Mouse (Mus musculus) CD4-positive naive resting alpha-beta T cell, adult 57 days (primary cell): ENCODE results near the gene Ccs. TPM values are rescaled to one million over a fixed set of nuclear protein-coding genes. Genes with fewer than 3 reads are reported as not detected.

Experiments
- total RNA-seq: library from RNA; stranded (reverse); gene quantifications from one replicate; pipeline ENCODE4 v1.2.4, GENCODE M21; 2023

Ccs gene
- 52.9 TPM for total RNA-seq

GRCm38 (mm10) chr19:4839149-4839548 is at the start of gene Ccs, which contains the start of gene Ccdc87:
Gene Ccs, minus strand, starts transcription at chr19:4839332.
Gene Ccdc87, plus strand, starts transcription at chr19:4839366.

GRCm38 (mm10) chr19:4878405-4879323 is 39.5 kb upstream of the Ccs start, which contains the start of gene Zdhhc24:
Gene Zdhhc24, plus strand, starts transcription at chr19:4878668.

DNA sequence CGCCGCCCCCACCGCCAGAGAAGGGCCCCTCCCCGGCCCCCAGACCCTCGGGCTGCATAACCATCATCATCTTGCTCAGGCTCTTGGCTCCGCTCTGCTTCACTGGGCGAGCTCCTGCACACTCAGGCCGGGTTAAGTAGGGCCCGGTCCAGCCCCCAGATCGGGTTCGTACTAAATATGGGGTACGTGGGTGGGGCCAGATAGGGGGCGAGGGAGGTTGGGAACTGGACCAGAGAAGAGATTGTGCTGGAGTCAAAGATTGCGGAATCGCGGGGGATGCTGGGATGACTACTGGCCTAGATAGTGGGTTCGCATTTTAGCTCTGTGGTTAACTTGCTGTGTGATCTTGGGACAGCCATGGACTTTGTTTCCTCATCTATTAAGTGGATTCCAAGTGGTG is 38.7 kb upstream of the Ccs start, which contains the start of gene Actn3:
Gene Actn3, minus strand, starts transcription at position 125 of the 400 bp plus-strand sequence.

DNA sequence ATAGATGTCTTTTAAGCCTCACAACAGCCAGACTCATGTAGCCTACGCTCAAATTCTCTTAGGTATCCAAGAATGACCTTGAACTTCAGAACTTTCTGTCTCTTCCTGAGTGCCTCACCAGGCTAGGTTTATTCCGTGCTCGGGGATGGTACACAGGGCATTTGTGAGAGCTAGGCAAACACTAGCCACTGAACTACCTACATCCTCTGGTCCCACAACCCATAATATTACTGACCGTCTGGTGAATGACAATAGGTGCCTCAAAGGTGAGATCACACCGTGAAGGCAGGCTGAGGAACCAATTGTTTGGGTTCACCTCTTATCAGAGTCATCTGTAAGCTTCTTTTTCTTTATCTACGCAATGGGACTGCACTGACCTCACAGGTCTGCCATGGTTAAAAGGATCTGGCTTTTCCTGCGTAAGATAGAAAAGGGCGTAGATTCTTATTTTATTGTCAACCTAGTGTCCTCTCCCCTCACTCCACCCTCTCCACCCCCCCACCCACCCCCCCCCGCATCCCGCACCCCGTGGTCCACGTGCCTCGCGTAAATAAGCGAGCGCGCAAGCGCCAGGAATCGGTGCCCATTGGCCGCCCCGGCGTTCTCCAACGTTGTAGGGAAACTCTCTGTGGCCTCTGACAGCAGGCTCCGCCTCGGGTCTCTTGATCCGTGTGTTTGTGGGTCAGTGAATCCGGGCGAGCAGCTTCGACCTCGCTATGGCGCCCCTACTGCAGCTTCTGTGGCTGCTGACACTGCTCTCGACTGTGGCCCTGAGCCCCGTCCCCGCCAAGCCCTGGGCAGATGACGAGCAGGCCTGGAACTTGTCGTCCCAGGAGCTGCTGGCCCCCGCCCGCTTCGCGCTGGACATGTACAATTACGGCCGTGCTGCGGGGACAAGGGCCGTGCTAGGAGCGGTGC is 15.7 kb upstream of the Ccs start, which contains the start of gene Ctsf:
Gene Ctsf, plus strand, starts transcription at position 579 of the 918 bp plus-strand sequence.

GRCm38 (mm10) chr19:4811063-4811908 is 27.8 kb downstream of the Ccs start, which contains the start of the genes Gm21992 and Rbm14:
Gene Gm21992, minus strand, starts transcription at chr19:4811612.
Gene Rbm14, minus strand, starts transcription at chr19:4811634.

DNA sequence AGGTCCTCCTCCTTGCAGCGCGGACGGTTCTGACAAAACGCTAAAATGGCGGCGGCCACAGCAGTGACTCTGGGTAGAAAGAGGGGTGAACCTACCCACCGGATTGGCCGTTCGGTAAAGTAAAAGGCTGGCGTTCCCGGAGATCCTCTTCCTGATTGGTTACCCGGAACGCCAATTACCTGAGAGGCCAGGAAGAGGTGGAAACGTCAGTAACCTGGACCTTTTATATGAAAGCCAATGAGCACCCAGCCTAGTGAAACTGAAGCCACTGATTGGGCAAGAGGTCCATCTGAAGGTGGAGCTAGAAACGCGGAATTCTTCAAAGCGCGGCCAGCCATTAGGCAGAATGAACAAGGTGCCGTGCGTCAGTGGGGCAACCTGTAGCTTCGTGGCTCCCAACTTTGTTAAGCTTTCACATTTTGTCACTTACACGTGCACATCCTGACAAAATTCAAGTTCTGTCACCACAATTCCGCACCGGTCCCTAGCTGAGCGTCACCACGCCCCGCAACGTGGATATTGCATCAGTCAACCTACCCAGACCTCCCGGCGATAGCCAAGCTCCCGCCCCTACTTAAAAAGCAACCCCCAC is 45.2 kb downstream of the Ccs start, which contains the start of gene Rbm4:
Gene Rbm4, minus strand, starts transcription at position 71 of the 592 bp plus-strand sequence.

Other genes with a start within 250 kb of the Ccs start
- gene Lrfn4, start 223.7 kb downstream of the Ccs start, total RNA-seq, result 0.18 TPM
- 47.2 TPM for gene Rce1, start 213.7 kb downstream of the Ccs start, total RNA-seq
- gene Gm960, start 140.7 kb downstream of the Ccs start, total RNA-seq, result not detected
- gene Sptbn2, start 128.2 kb downstream of the Ccs start, total RNA-seq, result not detected
- gene Rbm4b, start 82.8 kb downstream of the Ccs start, total RNA-seq, result 22.5 TPM
- 97.2 TPM for gene Rbm4, start 45.4 kb downstream of the Ccs start, total RNA-seq
- 44.3 TPM for gene Gm21992, start 27.7 kb downstream of the Ccs start, total RNA-seq
- gene Rbm14, start 27.7 kb downstream of the Ccs start, total RNA-seq, result 90.1 TPM
- gene Ccdc87, start within 50 bp of the Ccs start, total RNA-seq, result not detected
- gene Ctsf, start 15.8 kb upstream of the Ccs start, total RNA-seq, result 7.2 TPM
- not detected for gene Actn3, start 38.6 kb upstream of the Ccs start, total RNA-seq
- gene Zdhhc24, start 39.3 kb upstream of the Ccs start, total RNA-seq, result 7.0 TPM
- gene Bbs1, start 67.3 kb upstream of the Ccs start, total RNA-seq, result 3.3 TPM
- gene Dpp3, start 89.0 kb upstream of the Ccs start, total RNA-seq, result 71.9 TPM
- 3.5 TPM for gene Peli3, start 103.8 kb upstream of the Ccs start, total RNA-seq
- 24.5 TPM for gene Mrpl11, start 122.8 kb upstream of the Ccs start, total RNA-seq
- 0.30 TPM for gene Npas4, start 151.0 kb upstream of the Ccs start, total RNA-seq
- gene Slc29a2, start 184.5 kb upstream of the Ccs start, total RNA-seq, result 1.9 TPM
- 4.6 TPM for gene B4gat1, start 199.5 kb upstream of the Ccs start, total RNA-seq
- gene AC124502.3, start 199.6 kb upstream of the Ccs start, total RNA-seq, result 2.0 TPM
- 52.2 TPM for gene Brms1, start 202.0 kb upstream of the Ccs start, total RNA-seq
- 6.4 TPM for gene Rin1, start 211.1 kb upstream of the Ccs start, total RNA-seq
- gene Cd248, start 228.7 kb upstream of the Ccs start, total RNA-seq, result 0.50 TPM
- gene Tmem151a, start 246.2 kb upstream of the Ccs start, total RNA-seq, result 0.74 TPM
- gene Yif1a, start 249.2 kb upstream of the Ccs start, total RNA-seq, result 31.1 TPM